Mouse (Mus musculus) bone marrow, adult 2 months (tissue): ENCODE data around the gene Adgrd1. TPM values are rescaled to one million over a fixed set of nuclear protein-coding genes. Genes with fewer than 3 reads are reported as not detected.

ENCODE experiments used
- H3K27ac ChIP-seq: fragments of 200-500 bp; 2 replicates; pipeline ENCODE4 v1.5.1; 2012; ENCODE audit warnings: low read depth, mild to moderate bottlenecking, control low read depth, inconsistent platforms, low read length; ENCODE audit not compliant: control insufficient read depth, poor library complexity, insufficient read depth
- H3K4me1 ChIP-seq: fragments of 200-500 bp; 2 replicates; pipeline ENCODE4 v1.6.1; 2011; ENCODE audit warnings: low read length; ENCODE audit not compliant: control insufficient read depth, insufficient read depth
- H3K4me3 ChIP-seq: fragments of 200-500 bp; replicated peaks from 2 replicates; pipeline ENCODE3; 2011; ENCODE audit warnings: mild to moderate bottlenecking, low read depth, low read length, control low read depth; ENCODE audit not compliant: control insufficient read depth
- CTCF ChIP-seq: fragments of 200-500 bp; IDR thresholded peaks from 2 replicates; pipeline ENCODE4 v1.5.1; 2011; ENCODE audit warnings: low read length, control low read depth; ENCODE audit not compliant: control insufficient read depth, insufficient read depth
- POLR2A ChIP-seq: fragments of 200-500 bp; IDR thresholded peaks from 2 replicates; pipeline ENCODE4 v1.6.1; 2011; ENCODE audit warnings: low read depth, mild to moderate bottlenecking, control low read depth, low read length, borderline replicate concordance; ENCODE audit not compliant: control insufficient read depth
- WGBS: fragments of 180-500 bp; shearing (Covaris S2); methylation state at CpG from one replicate; pipeline ENCODE4 v1.1.7; 2018; 5-methylcytosine and 5-hydroxymethylcytosine counted together
- polyA plus RNA-seq: library from polyadenylated mRNA; stranded (reverse); fragments of >200 nt; gene quantifications from 2 replicates; pipeline ENCODE4 v1.2.4, GENCODE M21; 2011; ENCODE audit warnings: low replicate concordance; ENCODE audit not compliant: missing spikeins, insufficient read depth, insufficient read length

Adgrd1 gene
- polyA plus RNA-seq, result 0.47 and 1.7 TPM in 2 replicates

GRCm38 (mm10) chr5:129096511-129096910 lies at the start of gene Adgrd1:
Gene Adgrd1, plus strand, starts transcription at chr5:129096750.
- TF ChIP-seq POLR2A (no peak), CTCF (no peak)
- no peak within 1 kb of the TSS for H3K4me3 ChIP-seq
- H3K27ac ChIP-seq, result no peak within 1 kb of the TSS
- 26% methylated on average over 6 of the region's 6 CpGs for WGBS
- H3K4me1 ChIP-seq, result no peaks in the 10 kb centered on the region

- no peak overlapping the region for H3K4me3 ChIP-seq
- no peaks in the 10 kb centered on the region for H3K4me1 ChIP-seq
- TF ChIP-seq POLR2A (no peak), CTCF (no peak)
- WGBS, result 82% methylated on average over 9 of the region's 9 CpGs
- no peak overlapping the region for H3K27ac ChIP-seq
Measured at GRCm38 (mm10) chr5:129049372-129049771, 47.2 kb upstream of the Adgrd1 start.

GRCm38 (mm10) chr5:129051910-129052309 lies 44.6 kb upstream of the Adgrd1 start:
- WGBS, result 68% methylated on average over 3 of the region's 3 CpGs
- H3K4me3 ChIP-seq, result no peak overlapping the region
- H3K27ac ChIP-seq, result no peak overlapping the region
- TF ChIP-seq POLR2A (no peak), CTCF (no peak)
- H3K4me1 ChIP-seq, result no peaks in the 10 kb centered on the region

- WGBS, result 55% methylated on average over 20 of the region's 20 CpGs
- TF ChIP-seq POLR2A (no peak), CTCF (no peak)
- H3K4me3 ChIP-seq, result no peak overlapping the region
Measured at GRCm38 (mm10) chr5:129052636-129053355, 43.8 kb upstream of the Adgrd1 start.

GRCm38 (mm10) chr5:129054675-129055284 lies 41.8 kb upstream of the Adgrd1 start:
- TF ChIP-seq CTCF (no peak), POLR2A (no peak)
- 69% methylated on average over 9 of the region's 9 CpGs for WGBS

More at GRCm38 (mm10) chr5:129052636-129053355, 43.8 kb upstream of the Adgrd1 start:
- Histone ChIP-seq H3K27ac (no peak overlapping the region), H3K4me1 (no peaks in the 10 kb centered on the region)

GRCm38 (mm10) chr5:129059116-129059515 lies 37.4 kb upstream of the Adgrd1 start:
- Histone ChIP-seq H3K4me3 (no peak overlapping the region), H3K27ac (no peak overlapping the region), H3K4me1 (no peaks in the 10 kb centered on the region)
- 74% methylated on average over 3 of the region's 3 CpGs for WGBS
- no peak for TF ChIP-seq CTCF
- no peak for TF ChIP-seq POLR2A

More at GRCm38 (mm10) chr5:129054675-129055284, 41.8 kb upstream of the Adgrd1 start:
- Histone ChIP-seq H3K4me1 (no peaks in the 10 kb centered on the region), H3K4me3 (no peak overlapping the region), H3K27ac (no peak overlapping the region)

GRCm38 (mm10) chr5:129061579-129061978 lies 35.0 kb upstream of the Adgrd1 start:
- WGBS, result 18% methylated on average over 13 of the region's 13 CpGs
- Histone ChIP-seq H3K4me3 (no peak overlapping the region), H3K4me1 (no peaks in the 10 kb centered on the region), H3K27ac (no peak overlapping the region)
- TF ChIP-seq POLR2A (no peak), CTCF (peak; percentile 45; the same call in 1 of the 2 replicates)

GRCm38 (mm10) chr5:129063037-129063791 lies 33.3 kb upstream of the Adgrd1 start:
- Histone ChIP-seq H3K4me1 (no peaks in the 10 kb centered on the region), H3K27ac (no peak overlapping the region), H3K4me3 (no peak overlapping the region)
- TF ChIP-seq CTCF, result peak; percentile 79
- TF ChIP-seq POLR2A, result no peak
- 3% methylated on average over 21 of the region's 21 CpGs for WGBS
